Mouse (Mus musculus) CD4-positive, CD25-positive, alpha-beta regulatory T cell, adult 2 months (primary cell): ENCODE data around the gene Med13.
A peak's percentile ranks its signal among the peaks of the same experiment; 100 is the strongest.

ENCODE experiments used
- DNase-seq: peaks from one replicate; pipeline ENCODE4 v3.0.0-alpha.2; 2012; ENCODE audit warnings: low read depth, low spot score

The Med13 gene

GRCm38 (mm10) chr11:86356854-86357788, at the start of gene Med13:
Gene Med13, minus strand, starts transcription at chr11:86357602.
- peak; percentile 73 for DNase-seq

- no peak for DNase-seq
Measured at GRCm38 (mm10) chr11:86404590-86404989, 47.2 kb upstream of the Med13 start.

DNA sequence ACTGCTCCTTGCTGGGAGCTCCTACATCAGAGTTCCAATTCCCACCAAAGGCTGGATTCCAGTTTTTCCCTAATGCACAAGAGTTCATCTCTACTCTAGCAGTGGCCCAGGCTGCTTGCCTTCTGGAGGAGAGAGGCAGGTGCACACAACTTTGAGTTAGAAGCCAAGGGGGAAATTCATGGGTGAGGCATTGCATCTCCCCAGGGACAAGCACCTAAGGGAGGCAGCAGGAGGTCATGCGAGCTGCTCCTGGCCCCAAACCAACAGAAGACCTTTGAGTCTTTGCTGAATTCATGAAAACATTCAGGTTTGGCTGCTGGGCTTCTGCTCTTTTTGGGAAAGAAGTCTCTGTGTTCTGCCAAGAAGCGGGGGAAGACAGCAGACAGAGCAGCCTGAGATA, 46.4 kb upstream of the Med13 start:
- no peak for DNase-seq

GRCm38 (mm10) chr11:86399241-86400107, 42.1 kb upstream of the Med13 start:
- no peak for DNase-seq

DNA sequence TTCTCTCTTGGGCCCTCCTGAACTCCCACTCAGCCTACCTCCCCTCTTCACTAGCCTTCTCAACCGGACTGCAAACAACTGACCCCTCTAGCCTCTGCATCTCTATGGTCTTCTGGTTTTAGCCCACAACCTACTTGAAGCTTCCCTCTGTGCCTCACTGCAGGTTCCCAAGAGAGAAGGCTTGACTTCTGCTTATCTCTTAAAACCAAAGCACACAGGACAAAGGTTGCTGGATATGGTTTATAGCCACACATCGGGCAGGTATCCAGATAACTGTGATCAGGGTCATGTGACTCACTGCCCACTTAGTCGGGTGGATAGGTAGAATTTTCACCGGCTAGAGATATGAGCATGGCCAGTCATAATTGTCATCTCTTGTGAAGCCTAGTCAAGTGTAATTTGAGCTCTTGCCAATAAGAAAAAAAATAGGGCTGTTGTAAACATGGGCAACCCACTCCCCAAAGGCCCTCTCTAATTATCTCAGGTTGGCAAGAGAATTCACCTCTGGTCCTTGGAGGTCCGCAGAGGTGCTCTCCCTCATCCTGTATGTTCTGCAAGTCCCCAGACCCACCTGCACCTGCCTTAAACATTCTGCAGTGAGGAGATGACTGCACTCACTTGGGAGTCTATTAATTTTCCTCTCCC, 39.7 kb upstream of the Med13 start:
- DNase-seq, result no peak

- DNase-seq, result peak; percentile 41
Measured at GRCm38 (mm10) chr11:86396518-86396917, 39.1 kb upstream of the Med13 start.

DNA sequence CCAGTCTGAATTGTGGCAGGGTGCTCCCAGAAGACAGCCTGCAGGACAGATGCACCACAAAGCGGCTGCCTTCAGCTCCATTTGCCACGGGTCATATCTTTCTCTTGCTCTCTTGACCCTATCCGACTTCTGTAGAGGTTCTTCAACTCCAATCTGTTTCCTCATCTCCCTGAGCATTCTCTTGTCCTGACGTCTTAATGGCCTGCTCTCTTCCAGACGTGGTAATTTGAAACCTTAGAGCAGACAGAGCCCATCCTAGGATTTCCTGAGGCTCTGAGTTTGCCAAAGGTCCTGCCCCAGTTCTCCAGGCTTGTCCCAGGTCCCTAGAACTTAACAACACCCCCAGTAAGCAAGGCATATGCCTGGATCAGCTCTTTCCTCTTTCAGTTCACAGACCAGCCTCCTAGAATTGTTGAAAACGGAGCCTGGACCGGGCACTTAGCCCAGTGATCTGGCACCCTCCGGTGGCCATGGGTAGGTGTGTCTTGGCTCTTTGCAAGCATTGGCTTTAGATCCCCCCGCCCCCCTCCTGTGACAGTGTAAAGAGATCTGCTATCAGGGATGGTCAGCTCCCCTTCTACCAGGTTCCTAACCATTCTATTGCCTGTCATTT, 38.2 kb upstream of the Med13 start:
- DNase-seq, result peak; percentile 44

DNA sequence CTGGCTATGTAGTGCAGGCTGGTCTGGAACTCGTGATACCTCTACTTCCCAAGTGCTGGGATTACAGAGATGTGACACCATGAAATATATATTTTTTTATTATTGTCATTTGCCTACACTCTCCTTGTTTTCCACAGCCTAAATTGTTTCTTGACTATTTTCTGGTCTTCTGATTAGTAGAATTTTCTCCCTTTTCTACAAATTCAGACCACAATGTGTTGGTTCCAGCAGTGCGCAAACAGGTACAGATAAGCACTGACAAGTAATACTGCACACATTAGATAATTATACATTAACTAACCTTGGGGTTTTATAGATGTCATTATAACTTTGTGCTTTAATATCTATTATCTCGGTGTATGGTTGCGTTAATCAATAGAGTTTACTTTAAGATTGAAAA, 37.7 kb upstream of the Med13 start:
- DNase-seq, result no peak

GRCm38 (mm10) chr11:86391687-86392086, 34.3 kb upstream of the Med13 start:
- no peak for DNase-seq

GRCm38 (mm10) chr11:86390308-86390707, 32.9 kb upstream of the Med13 start:
- no peak for DNase-seq

DNA sequence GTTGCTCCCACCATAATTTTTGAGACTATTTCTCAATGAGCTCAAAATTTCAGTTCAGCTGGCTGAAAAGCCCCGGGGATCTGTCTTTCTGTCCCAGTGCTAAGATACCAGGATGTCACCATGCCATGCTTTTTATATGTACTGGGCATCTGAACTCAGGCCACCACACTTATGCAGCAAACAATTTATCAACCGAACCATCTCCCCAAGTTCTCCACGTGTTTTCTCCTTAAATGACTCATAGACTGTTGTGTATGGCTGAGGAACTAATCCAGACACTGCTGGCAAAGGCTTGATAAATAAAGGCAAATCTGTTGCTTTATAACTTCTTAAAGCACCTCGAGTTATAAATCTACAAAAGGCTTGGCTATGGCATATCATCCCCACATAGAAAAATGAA, 32.1 kb upstream of the Med13 start:
- DNase-seq, result no peak

- DNase-seq, result no peak
Measured at GRCm38 (mm10) chr11:86388821-86389480, 31.5 kb upstream of the Med13 start.

GRCm38 (mm10) chr11:86387121-86387893, 29.9 kb upstream of the Med13 start:
- DNase-seq, result no peak

DNA sequence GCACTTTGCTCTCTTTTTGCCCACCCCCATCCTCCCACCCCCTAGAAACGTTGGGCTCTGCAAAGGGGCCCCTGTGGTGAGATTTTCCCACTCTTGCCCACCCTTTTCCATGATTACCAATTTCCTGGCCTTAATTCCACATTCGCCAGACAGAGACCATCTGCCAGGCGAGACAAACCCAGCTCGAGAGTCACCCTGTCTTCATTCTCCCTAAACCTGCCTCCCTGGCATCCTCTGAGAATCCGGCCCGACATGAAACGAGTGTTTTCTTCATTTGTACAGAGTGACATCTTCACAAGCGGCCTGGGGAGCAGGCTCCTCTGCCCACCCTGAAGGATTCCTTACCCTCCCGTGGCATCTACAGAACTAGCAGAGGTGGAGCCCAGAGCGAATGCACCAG, 29.2 kb upstream of the Med13 start:
- no peak for DNase-seq

GRCm38 (mm10) chr11:86385710-86386282, 28.4 kb upstream of the Med13 start:
- peak; percentile 39 for DNase-seq

- DNase-seq, result no peak
Measured at GRCm38 (mm10) chr11:86384141-86384540, 26.7 kb upstream of the Med13 start.

GRCm38 (mm10) chr11:86382520-86383157, 25.2 kb upstream of the Med13 start:
- no peak for DNase-seq

DNA sequence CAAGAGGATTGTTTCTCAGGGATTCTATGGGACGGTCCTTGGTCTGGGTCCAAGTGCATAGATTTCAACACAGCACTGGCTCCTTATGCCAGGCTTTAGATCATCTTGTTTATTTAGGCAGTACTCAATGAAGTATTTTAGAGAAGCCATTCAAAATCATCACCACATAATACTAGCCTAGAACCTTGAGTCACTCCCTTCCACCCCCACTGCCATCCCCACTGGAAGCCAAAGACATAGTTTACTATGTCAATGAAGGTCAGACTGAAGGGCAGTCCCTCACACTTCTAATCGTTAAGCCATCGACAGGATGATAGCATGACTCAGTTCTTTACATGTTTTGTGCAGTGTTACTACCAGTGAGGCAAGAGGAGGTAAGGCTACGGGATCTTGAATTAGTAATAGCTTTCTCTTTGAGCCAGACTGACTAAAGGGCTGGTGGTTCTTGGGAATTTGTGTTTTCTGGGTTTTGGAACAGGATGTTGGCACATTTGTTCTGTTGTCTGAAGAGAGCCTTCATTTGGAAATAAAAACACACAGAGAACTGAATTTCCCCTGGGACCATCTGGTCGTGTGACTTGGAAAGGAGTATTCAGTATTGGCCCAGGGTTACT, 24.2 kb upstream of the Med13 start:
- DNase-seq, result no peak
